Mouse (Mus musculus) CD8-positive naive resting alpha-beta T cell, adult 2 months (primary cell): Measurements from ENCODE around the gene Eml4.

Experiments
- DNase-seq, 2 experiments: peaks; one replicate each; pipeline ENCODE4 v3.0.0; 2022; ENCODE audit warnings: low read depth in 2 of 2, low spot score in 2 of 2

Eml4 gene

GRCm38 (mm10) chr17:83350379-83351091 lies at the start of gene Eml4:
Gene Eml4 (plus strand): TSS chr17:83350931.
- DNase-seq, result peak; percentile 93 to 95

DNA sequence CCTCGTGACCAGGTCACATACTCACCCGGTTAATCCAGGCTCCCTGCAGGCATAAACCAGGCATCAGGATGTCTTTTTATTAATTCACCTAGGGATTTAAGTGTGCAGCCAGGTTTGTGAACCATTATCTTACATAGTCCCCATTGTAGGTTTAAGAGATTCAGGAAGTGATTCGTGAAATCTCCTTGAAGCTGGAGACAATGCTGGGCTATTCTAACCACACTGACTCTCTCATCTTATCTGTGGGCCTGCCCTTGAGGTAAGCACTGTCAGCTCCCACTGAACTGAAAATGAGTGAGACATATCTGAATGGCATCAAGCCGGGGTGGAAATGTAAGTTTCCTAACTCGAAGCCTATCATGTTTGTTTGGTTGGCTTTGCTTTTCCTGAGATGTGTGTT lies 49.3 kb upstream of the Eml4 start:
- DNase-seq, result no peak

GRCm38 (mm10) chr17:83304089-83304822 lies 46.5 kb upstream of the Eml4 start:
- no peak for DNase-seq

GRCm38 (mm10) chr17:83306964-83307640 lies 43.6 kb upstream of the Eml4 start:
- no peak for DNase-seq

DNA sequence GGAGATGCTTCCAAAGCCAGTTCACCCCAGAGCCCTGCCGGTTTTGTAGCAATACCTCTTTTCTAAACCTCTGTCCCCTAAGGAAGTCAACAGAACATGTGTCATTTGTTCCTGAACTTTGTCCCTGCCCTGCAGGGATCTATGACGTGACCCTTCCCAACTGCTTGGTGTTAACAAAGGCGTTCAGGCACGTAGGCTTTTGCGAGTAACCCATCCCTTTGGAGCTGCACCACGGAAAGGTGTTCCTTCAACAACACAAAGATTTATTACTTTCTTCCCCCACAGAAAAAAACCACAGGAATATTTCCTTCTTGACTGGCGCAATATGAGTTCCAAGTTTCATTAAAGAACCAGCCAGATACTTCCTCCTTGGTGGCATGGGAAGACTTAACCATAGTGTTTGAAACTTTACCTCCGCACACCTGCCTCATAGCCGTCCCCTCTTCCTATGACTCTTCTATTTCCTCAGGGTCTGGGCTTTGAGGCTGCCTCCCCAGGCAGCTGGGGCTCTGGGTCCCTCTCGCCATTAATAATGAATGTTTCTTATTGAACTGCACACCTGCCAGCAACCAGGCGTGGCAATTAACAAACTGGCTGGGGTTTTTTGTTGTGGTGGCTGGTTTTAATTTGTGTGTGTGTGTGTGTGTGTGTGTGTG lies 43.0 kb upstream of the Eml4 start:
- DNase-seq, result no peak

DNA sequence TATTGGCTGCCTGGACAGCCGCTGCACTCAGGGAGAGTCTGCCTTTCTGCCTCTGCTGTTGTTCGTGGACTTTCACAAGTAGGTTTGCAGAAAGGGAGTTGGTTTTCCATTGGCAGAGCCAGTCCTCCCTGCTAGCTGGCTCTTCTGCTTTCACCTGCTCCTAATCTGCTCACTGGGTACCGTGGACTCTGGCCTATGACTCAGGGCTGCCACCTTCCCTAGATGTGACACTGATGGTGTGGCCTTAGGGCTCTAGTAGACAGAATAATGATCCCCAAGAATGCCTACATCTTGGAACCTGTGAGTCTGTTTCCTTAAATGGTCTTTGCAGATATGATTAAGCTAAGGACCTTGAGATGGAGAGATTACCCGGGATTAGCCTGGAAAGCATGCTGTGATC lies 42.3 kb upstream of the Eml4 start:
- no peak for DNase-seq

GRCm38 (mm10) chr17:83309243-83309642 lies 41.5 kb upstream of the Eml4 start:
- no peak for DNase-seq

- DNase-seq, result no peak
Observed at GRCm38 (mm10) chr17:83311806-83312205, 38.9 kb upstream of the Eml4 start.

- DNase-seq, result peak; percentile 24 to 38
Observed at GRCm38 (mm10) chr17:83312244-83312918, 38.4 kb upstream of the Eml4 start.

DNA sequence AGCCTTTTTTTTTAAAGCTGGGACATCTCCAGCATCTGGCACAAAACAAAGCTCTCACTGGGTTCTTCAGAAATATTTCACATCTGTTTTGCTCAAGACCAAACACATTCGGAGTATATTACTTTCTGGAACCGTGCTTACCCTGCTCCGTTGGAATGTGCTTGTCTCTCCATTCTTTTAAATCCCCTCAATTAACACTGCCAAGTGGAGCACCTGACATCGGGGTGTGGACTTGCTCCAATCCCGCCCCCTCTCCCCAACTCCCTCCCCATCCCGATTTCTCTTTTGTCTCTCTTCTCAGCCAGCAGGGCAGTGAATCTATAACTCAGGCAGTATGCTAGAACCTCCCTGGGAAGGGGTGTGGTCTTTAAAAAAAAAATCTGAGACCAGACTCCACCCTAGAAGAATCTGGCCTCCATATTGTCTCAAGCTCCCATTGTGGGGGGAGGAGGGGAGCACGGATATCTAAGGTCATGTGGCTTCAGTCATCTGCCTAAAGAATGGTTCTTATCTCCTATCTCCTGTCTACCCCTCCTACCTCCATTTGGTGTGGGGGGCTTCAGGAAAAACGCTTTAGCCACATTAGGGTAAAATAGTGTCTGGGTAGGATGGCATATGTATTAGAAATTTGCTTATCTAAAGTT lies 37.6 kb upstream of the Eml4 start:
- DNase-seq, result no peak

DNA sequence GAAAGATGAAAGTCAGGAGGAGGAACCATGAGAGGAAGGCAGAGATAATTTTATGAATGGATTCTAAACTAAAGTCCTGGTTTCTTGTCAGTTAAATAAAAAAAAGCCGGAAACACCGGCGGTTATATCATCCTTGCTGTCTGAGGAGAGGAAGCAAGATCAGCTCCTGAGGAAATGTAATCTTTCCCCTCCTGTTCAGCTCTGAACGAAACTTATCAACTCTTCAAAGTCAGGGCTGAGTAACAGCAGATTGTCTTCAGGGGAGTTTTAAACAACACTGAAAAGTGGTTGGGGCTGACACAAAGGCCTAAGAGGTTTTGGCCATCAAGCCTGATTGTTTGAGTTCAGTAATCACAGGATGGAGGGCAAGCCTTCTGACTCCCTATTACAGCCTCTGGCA lies 35.3 kb upstream of the Eml4 start:
- DNase-seq, result no peak

GRCm38 (mm10) chr17:83322621-83323335 lies 28.0 kb upstream of the Eml4 start:
- DNase-seq, result no peak

GRCm38 (mm10) chr17:83323410-83324268 lies 27.1 kb upstream of the Eml4 start:
- no peak for DNase-seq

- DNase-seq, result no peak
Observed at GRCm38 (mm10) chr17:83324269-83324616, 26.5 kb upstream of the Eml4 start.

DNA sequence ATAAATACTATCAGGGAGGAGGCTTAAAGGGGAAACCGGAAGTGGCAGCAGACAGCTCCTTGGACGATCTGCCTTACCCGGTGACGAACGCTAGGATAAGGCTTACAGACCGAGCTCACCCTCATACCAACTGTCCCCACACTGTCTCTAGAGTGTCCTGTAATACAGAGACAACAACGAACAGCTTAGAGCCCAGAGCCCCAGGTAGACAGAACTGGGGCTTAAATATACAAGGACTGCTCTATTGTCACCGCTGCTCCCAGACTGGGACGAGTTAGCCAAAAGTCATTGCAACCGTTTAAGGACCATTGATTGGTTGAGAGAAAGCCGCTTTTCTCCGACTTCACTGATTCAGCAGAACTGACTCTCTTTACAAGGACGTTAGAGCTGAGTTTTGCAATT lies 15.5 kb upstream of the Eml4 start:
- no peak for DNase-seq

GRCm38 (mm10) chr17:83337051-83337898 lies 13.5 kb upstream of the Eml4 start:
- no peak for DNase-seq

DNA sequence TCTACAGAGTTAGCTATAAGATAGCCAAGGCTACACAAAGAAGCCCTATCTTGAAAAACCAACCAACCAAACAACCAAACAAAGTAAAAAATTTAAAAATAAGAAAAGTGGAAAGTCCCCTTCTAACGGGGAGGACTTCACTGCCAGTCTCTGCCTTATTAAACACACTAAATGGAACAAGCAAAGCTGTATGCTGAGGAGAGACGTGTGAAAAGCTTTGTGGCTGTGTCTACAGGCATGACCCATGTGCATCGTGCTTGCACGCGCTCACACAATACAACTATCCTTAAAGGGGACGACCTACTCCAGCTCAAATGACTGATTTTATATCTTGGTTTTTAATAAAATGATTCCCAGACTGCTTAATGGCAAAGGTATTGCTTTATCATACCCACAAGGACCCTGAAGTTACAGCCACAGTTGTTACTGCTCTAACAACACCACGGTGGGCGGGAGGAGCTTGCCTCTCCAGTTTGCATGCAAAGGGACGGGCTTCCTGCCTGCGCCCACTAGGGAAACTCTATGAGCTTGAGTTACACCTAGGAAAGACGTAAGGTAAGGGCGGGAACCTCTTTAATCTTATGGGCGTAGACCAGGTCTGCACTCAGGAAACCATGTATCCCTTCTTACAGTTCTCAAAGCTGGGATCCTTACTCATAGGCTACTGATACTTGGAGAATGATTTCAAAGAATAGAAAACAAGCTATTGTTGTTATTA lies 11.2 kb upstream of the Eml4 start:
- no peak for DNase-seq
